Mouse (Mus musculus) lung, embryonic 14.5 days (tissue): Measurements from ENCODE around the gene Cdcp1. TPM values are rescaled to one million over a fixed set of nuclear protein-coding genes. Genes with fewer than 3 reads are reported as not detected.

Source experiments
- ATAC-seq: fragments of 200-750 bp; cut with Nextera tagmentation; 2 replicates; pipeline ENCODE4 v1.8.0; 2017; ENCODE audit warnings: mild to moderate bottlenecking, moderate TSS enrichment, moderate library complexity; ENCODE audit not compliant: insufficient read depth
- DNase-seq: peaks from one replicate; pipeline ENCODE4 v3.0.0-alpha.2; 2015
- H3K27ac ChIP-seq: fragments of 300-500 bp; sonication (generic); 2 replicates; pipeline ENCODE4 v1.5.1; 2014; ENCODE audit warnings: low read depth, mild to moderate bottlenecking, moderate library complexity
- H3K27me3 ChIP-seq: fragments of 300-500 bp; sonication (generic); 2 replicates; pipeline ENCODE4 v1.6.1; 2014; ENCODE audit warnings: low read length, control low read depth; ENCODE audit not compliant: insufficient read depth
- H3K36me3 ChIP-seq: fragments of 300-500 bp; sonication (generic); 2 replicates; pipeline ENCODE4 v1.6.1; 2014; ENCODE audit warnings: control low read depth; ENCODE audit not compliant: insufficient read depth
- H3K4me1 ChIP-seq: fragments of 300-500 bp; sonication (generic); 2 replicates; pipeline ENCODE4 v1.6.1; 2014; ENCODE audit warnings: antibody characterized with exemption, control low read depth; ENCODE audit not compliant: insufficient read depth
- H3K4me2 ChIP-seq: fragments of 300-500 bp; sonication (generic); 2 replicates; pipeline ENCODE4 v1.6.1; 2014; ENCODE audit warnings: mild to moderate bottlenecking
- H3K4me3 ChIP-seq: fragments of 300-500 bp; sonication (generic); 2 replicates; pipeline ENCODE4 v1.5.1; 2014; ENCODE audit warnings: low read depth, low read length
- H3K9ac ChIP-seq: fragments of 300-500 bp; sonication (generic); 2 replicates; pipeline ENCODE4 v1.6.1; 2014
- H3K9me3 ChIP-seq: fragments of 300-500 bp; sonication (generic); 2 replicates; pipeline ENCODE4 v1.6.1; 2016; ENCODE audit warnings: low read depth, low read length, control low read depth
- CTCF ChIP-seq: IDR thresholded peaks from 2 replicates; pipeline ENCODE4 v1.5.1; 2016; ENCODE audit warnings: antibody characterized with exemption, low read depth
- WGBS: fragments of 180-500 bp; shearing (Covaris S2); extraction: QIAGEN DNeasy Blood & Tissue Kit; methylation state at CpG from one replicate; pipeline ENCODE4 v1.1.7; 2014; 5-methylcytosine and 5-hydroxymethylcytosine counted together
- polyA plus RNA-seq: library from polyadenylated mRNA; unstranded; fragments of >200 nt; fragmentation: Nextera tagmentation; extraction: Ambion mirVana; gene quantifications from 2 replicates; pipeline ENCODE4 v1.2.1, GENCODE M21; 2014

The Cdcp1 gene
- polyA plus RNA-seq, 1 experiment from 2014 or later: 12.5 TPM

DNA sequence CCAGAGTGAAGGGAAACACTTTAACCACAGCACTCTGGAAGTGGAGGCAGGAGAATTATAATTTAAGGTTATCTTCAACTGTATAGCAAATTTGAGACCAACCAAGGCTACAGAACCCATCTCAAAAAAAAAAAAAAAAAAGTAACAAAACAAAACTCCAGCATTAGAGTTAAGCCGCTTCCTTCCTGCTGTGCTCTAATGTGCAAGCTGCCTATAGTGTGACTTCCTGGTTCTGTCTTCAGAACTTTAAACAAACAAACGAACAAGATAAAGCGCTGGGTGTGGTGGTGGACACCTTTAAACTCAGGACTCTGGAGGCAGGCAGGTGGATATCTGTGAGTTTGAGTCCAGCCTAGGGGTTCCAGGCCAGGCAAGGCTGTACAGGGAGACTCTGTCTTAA lies 63.8 kb downstream of the Cdcp1 start:
- H3K27me3 ChIP-seq: no peaks in the 10 kb centered on the region
- H3K4me1 ChIP-seq: no peaks in the 10 kb centered on the region
- 39% methylated on average over 3 of the region's 3 CpGs for WGBS
- H3K36me3 ChIP-seq: no peaks in the 10 kb centered on the region
- H3K4me3 ChIP-seq: no peak overlapping the region
- TF ChIP-seq CTCF: no peak
- H3K9me3 ChIP-seq: no peaks in the 10 kb centered on the region
- ATAC-seq (no peak), DNase-seq (peak; percentile 36)
- no peak overlapping the region for H3K4me2 ChIP-seq
- no peak overlapping the region for H3K9ac ChIP-seq
- H3K27ac ChIP-seq: no peak overlapping the region

DNA sequence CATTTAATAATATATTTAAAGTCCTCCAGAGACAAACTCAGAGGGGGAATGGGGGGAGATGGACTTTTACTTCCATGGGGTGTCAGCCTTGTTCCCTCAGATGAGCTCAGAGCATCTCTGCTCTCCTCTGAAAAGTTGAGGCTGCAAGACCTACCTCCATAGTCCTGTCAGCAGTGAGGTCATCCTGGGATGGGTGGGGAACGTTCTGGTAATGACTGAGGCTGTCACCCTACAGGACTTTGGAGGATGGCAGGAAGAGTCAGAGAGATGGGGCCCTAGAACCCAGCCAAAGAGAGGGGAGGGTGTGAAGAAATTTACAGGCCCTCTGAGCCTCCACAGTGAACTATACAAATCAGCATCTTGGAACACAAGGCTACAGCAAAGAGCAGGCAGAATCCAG lies 64.3 kb downstream of the Cdcp1 start:
- ATAC-seq (no peak), DNase-seq (no peak)
- H3K27me3 ChIP-seq: no peaks in the 10 kb centered on the region
- no peak overlapping the region for H3K27ac ChIP-seq
- no peaks in the 10 kb centered on the region for H3K36me3 ChIP-seq
- H3K9me3 ChIP-seq: no peaks in the 10 kb centered on the region
- WGBS: 24% methylated on average over 1 of the region's 1 CpGs
- no peak overlapping the region for H3K4me2 ChIP-seq
- H3K4me1 ChIP-seq: no peaks in the 10 kb centered on the region
- no peak overlapping the region for H3K4me3 ChIP-seq
- no peak for TF ChIP-seq CTCF
- H3K9ac ChIP-seq: no peak overlapping the region

DNA sequence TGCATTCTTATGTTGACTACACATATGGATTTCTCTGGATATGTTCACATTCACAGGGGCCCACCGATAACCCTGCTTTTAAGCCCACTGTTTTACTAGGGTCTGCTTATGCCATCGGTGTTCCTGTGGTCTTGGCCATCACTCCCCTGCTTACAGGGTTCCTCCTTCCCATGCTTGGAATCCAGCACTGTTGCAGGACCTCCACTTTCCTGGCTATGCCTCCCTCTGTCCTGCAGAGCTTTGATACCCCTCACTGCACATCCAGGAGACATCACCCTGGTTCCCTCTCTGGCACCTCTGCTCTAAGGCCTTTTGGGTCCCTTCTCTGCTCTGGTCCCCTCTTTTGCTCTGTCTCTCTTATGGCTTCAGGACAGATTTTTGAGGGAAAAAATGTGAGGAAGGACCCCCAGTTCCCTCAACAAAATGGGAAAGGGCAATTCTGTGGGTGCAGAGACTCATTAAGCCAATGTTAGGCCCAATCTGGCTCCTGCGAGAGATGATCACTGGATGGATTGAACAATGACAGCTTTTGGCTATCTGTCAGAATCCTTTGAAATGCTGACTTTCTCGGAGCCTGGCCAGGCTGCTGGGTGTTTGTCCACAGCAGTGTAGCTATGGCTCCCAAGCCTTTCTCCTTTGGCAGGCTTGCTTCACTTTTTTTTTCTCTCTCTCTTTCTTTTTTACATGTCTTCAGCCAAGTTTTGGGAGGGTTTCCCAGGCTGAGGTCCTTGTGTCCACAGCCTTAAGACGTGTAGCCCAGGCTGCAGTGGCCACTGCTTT lies 65.4 kb downstream of the Cdcp1 start, which contains the start of gene Clec3b:
Clec3b (plus strand) TSS at position 706 of the 780 bp plus-strand sequence.
- peaks cover 4% of the 10 kb centered on the region; the same call in 1 of the 2 replicates for H3K9me3 ChIP-seq
- 68% methylated on average over 5 of the region's 5 CpGs for WGBS
- ATAC-seq: peak; percentile 26; the same call in 1 of the 2 replicates
- no peak within 1 kb of the TSS for H3K4me2 ChIP-seq
- no peak within 1 kb of the TSS for H3K4me3 ChIP-seq
- peak; percentile 53 for DNase-seq
- H3K9ac ChIP-seq: no peak within 1 kb of the TSS
- no peaks in the 10 kb centered on the region for H3K36me3 ChIP-seq
- no peaks in the 10 kb centered on the region for H3K4me1 ChIP-seq
- no peaks in the 10 kb centered on the region for H3K27me3 ChIP-seq
- no peak for TF ChIP-seq CTCF
- H3K27ac ChIP-seq: no peak within 1 kb of the TSS

DNA sequence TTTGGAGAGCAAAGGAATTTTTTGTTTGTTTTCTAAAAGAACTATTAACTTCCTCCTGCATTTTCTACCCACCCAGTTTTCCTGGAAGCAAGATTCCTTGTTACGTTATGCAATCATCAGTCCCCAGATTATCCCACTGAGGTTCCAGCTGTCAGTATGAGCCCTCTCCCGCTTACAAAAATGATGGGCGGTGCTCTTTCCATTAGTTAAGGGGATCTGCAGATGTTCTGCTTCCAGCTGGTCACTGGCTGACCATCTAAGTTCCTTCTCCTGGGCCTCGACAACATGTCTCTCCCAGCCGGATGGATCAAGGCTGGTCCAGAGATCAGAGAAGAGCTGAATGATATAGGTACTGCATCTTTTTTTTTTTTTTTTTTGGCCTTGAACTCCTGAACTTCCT lies 67.4 kb downstream of the Cdcp1 start:
- WGBS: 42% methylated on average over 5 of the region's 5 CpGs
- H3K4me1 ChIP-seq: no peaks in the 10 kb centered on the region
- peaks cover 4% of the 10 kb centered on the region; the same call in 1 of the 2 replicates for H3K9me3 ChIP-seq
- DNase-seq (peak; percentile 41), ATAC-seq (no peak)
- no peak overlapping the region for H3K4me3 ChIP-seq
- no peaks in the 10 kb centered on the region for H3K36me3 ChIP-seq
- no peak overlapping the region for H3K9ac ChIP-seq
- TF ChIP-seq CTCF: no peak
- H3K4me2 ChIP-seq: no peak overlapping the region
- no peak overlapping the region for H3K27ac ChIP-seq
- H3K27me3 ChIP-seq: no peaks in the 10 kb centered on the region

DNA sequence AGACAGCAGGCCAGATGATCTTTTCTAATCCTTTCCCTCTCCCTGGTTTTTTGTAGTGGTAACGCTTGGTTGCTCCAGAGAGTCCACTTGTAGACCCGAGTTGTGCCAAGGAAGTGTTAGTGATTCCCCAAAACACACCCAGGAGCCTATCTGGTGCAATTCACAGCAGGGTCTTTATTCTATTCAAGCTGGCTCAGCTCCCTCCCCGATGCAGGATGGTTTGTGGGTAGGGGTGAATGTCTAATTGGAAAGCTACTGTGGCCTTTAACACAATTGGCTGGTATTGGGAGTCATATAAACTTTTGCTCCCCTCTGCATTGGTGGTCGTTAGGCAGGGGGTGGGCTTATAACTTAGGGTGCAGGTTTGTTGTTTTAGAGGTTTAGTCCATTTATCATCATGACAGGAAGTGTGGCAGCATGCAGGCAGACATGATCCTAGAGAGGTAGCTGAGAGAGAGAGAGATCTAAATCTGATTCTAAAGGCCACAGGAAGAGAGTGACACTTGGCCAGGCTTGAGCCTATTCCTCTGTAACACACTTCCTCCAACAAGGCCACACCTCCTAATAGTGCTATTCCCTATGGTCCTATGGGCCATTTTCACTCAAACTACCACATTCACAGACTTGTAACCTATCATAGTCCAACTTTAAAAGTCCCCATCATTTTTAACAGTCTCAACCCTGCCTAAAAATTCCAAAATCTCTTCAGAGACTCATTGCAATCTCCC lies 75.8 kb downstream of the Cdcp1 start:
- ATAC-seq (no peak), DNase-seq (no peak)
- Histone ChIP-seq H3K36me3 (peaks cover 39% of the 10 kb centered on the region), H3K27ac (peak overlapping the region; percentile 33; the same call in 1 of the 2 replicates), H3K4me1 (0 out of 2 replicates have a peak, but pooled peaks cover 3% of the 10 kb centered on the region), H3K4me2 (no peak overlapping the region), H3K9me3 (no peaks in the 10 kb centered on the region; the same call in 1 of the 2 replicates), H3K9ac (no peak overlapping the region), H3K27me3 (no peaks in the 10 kb centered on the region), H3K4me3 (no peak overlapping the region)
- TF ChIP-seq CTCF: no peak
- 58% methylated on average over 4 of the region's 4 CpGs for WGBS

DNA sequence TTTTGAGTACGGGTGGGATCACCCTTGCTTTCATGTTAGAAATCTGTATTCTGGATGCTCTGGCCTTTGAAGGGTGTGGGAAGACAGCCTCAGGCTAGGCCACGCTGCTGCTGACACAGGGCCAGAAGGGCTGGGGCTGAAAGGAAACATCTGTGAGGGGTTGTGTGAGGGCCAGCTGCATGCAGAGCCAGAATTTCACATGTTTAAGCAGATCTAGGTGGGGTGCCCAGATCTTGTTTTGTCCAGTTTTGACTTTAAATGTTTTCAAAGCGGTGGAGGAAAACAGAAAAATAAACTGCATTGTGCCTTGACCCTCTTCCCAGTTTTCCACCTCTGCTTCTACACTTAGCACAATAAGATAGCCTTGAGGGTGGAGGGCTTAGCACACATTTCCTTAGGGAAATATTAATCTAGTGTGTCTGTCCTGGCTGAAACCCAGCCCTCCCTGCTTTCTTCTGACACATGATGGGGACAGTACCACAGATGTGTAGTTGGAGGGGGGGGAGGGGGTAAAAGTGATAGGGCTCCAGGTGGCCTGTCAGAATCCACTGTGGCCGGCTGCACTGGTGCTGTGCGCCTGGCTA lies 76.9 kb downstream of the Cdcp1 start:
- TF ChIP-seq CTCF: no peak
- Histone ChIP-seq H3K4me3 (no peak overlapping the region), H3K4me2 (no peak overlapping the region), H3K27ac (peak overlapping the region; percentile 33), H3K27me3 (no peaks in the 10 kb centered on the region), H3K9me3 (no peaks in the 10 kb centered on the region; the same call in 1 of the 2 replicates), H3K9ac (no peak overlapping the region), H3K36me3 (peaks cover 49% of the 10 kb centered on the region), H3K4me1 (0 out of 2 replicates have a peak, but pooled peaks cover 3% of the 10 kb centered on the region)
- 26% methylated on average over 5 of the region's 5 CpGs for WGBS
- ATAC-seq (peak; percentile 95), DNase-seq (peak; percentile 89)
